Mouse (Mus musculus) layer of hippocampus, postnatal 25 days (tissue): ENCODE results near the gene Nrros. TPM values are rescaled to one million over a fixed set of nuclear protein-coding genes. Genes with fewer than 3 reads are reported as not detected.
A peak's percentile ranks its signal among the peaks of the same experiment; 100 is the strongest.
"Not testable (repeated sequence)": the region's sequence is repeated elsewhere in the genome, so short reads cannot be mapped to it uniquely, and the experiment has no call there.

Experiments used
- DNase-seq, 2 experiments: peaks; one replicate each; pipeline ENCODE4 v3.0.0; 2022; ENCODE audit warnings: mixed read lengths in 2 of 2, low spot score in 1 of 2; ENCODE audit errors: extremely low spot score in 1 of 2
- total RNA-seq, 2 experiments: library from RNA; stranded (reverse); gene quantifications; 2 replicates each; pipeline ENCODE4 v1.2.3; 2021

The Nrros gene
- total RNA-seq, 2 experiments from 2014 or later: 8.9 to 10.6 TPM

- no peak for DNase-seq
These were observed 44.9 kb downstream of the Nrros start for GRCm38 (mm10) chr16:32120454-32120853.

GRCm38 (mm10) chr16:32116186-32116585 is 49.2 kb downstream of the Nrros start:
- no peak for DNase-seq

- DNase-seq: no peak
These were observed 49.6 kb downstream of the Nrros start for GRCm38 (mm10) chr16:32115781-32116180.

- DNase-seq: peak; percentile 93 to 98
These were observed 50.3 kb downstream of the Nrros start for GRCm38 (mm10) chr16:32114968-32115695.

GRCm38 (mm10) chr16:32114406-32114805 is 51.0 kb downstream of the Nrros start:
- no peak for DNase-seq

- peak; percentile 21 to 46 for DNase-seq
These were observed 51.7 kb downstream of the Nrros start for GRCm38 (mm10) chr16:32113541-32114218.

- no peak for DNase-seq
These were observed 54.3 kb downstream of the Nrros start for GRCm38 (mm10) chr16:32110951-32111699.

- no peak for DNase-seq
These were observed 56.8 kb downstream of the Nrros start for GRCm38 (mm10) chr16:32108578-32108977.

GRCm38 (mm10) chr16:32108170-32108569 is 57.2 kb downstream of the Nrros start:
- no peak for DNase-seq

- no peak for DNase-seq
These were observed 57.9 kb downstream of the Nrros start for GRCm38 (mm10) chr16:32107342-32108045.

GRCm38 (mm10) chr16:32105698-32106097 is 59.7 kb downstream of the Nrros start:
- no peak for DNase-seq

GRCm38 (mm10) chr16:32102295-32102694 is 63.1 kb downstream of the Nrros start:
- DNase-seq: no peak

GRCm38 (mm10) chr16:32099638-32100150 is 65.7 kb downstream of the Nrros start, which contains the start of the genes Pigx and Cep19:
TSS of gene Pigx (minus strand) at chr16:32099740.
TSS of gene Cep19 (plus strand) at chr16:32099800.
- DNase-seq: peak; percentile 73 to 84

GRCm38 (mm10) chr16:32098897-32099637 is 66.3 kb downstream of the Nrros start:
- DNase-seq: no peak

- not testable (repeated sequence) for DNase-seq
These were observed 67.6 kb downstream of the Nrros start for GRCm38 (mm10) chr16:32097757-32098156.
